Mouse (Mus musculus) hindbrain, embryonic 15.5 days (tissue): ENCODE results near the gene Ddx19b. TPM values are rescaled to one million over a fixed set of nuclear protein-coding genes. Genes with fewer than 3 reads are reported as not detected.
A peak's percentile ranks its signal among the peaks of the same experiment; 100 is the strongest.

Experiments used
- ATAC-seq: fragments of 200-750 bp; cut with Nextera tagmentation; 2 replicates; pipeline ENCODE4 v1.8.0; 2017; ENCODE audit warnings: low read depth, moderate number of reproducible peaks, moderate TSS enrichment; ENCODE audit not compliant: low FRiP score
- H3K27ac ChIP-seq: fragments of 300-500 bp; sonication (generic); replicated peaks from 2 replicates; pipeline ENCODE4 v1.5.1; 2015; ENCODE audit warnings: mild to moderate bottlenecking, inconsistent platforms
- H3K27me3 ChIP-seq: fragments of 300-500 bp; sonication (generic); 2 replicates; pipeline ENCODE4 v1.6.1; 2015; ENCODE audit warnings: control low read depth, inconsistent platforms
- H3K36me3 ChIP-seq: fragments of 300-500 bp; sonication (generic); 2 replicates; pipeline ENCODE4 v1.6.1; 2015; ENCODE audit warnings: control low read depth, inconsistent platforms
- H3K4me1 ChIP-seq: fragments of 300-500 bp; sonication (generic); replicated peaks from 2 replicates; pipeline ENCODE4 v1.6.1; 2015; ENCODE audit warnings: control low read depth, inconsistent platforms
- H3K4me2 ChIP-seq: fragments of 300-500 bp; sonication (generic); 2 replicates; pipeline ENCODE4 v1.6.1; 2015; ENCODE audit warnings: moderate library complexity, mild to moderate bottlenecking, inconsistent platforms
- H3K4me3 ChIP-seq: fragments of 300-500 bp; sonication (generic); 2 replicates; pipeline ENCODE4 v1.5.1; 2015; ENCODE audit warnings: mild to moderate bottlenecking, inconsistent platforms
- H3K9ac ChIP-seq: fragments of 300-500 bp; sonication (generic); 2 replicates; pipeline ENCODE4 v1.6.1; 2015; ENCODE audit warnings: inconsistent platforms
- H3K9me3 ChIP-seq: fragments of 300-500 bp; sonication (generic); 2 replicates; pipeline ENCODE4 v1.6.1; 2016; ENCODE audit warnings: control low read depth, inconsistent platforms
- WGBS: fragments of 180-500 bp; shearing (Covaris S2); methylation state at CpG from one replicate; pipeline ENCODE4 v1.1.7; 2015; 5-methylcytosine and 5-hydroxymethylcytosine counted together
- polyA plus RNA-seq: library from polyadenylated mRNA; unstranded; fragments of >200 nt; fragmentation: Nextera tagmentation; extraction: Ambion mirVana; gene quantifications from 2 replicates; pipeline ENCODE4 v1.2.1, GENCODE M21; 2015

Ddx19b gene
- polyA plus RNA-seq, 1 experiment from 2014 or later, result 6.2 TPM

- Histone ChIP-seq H3K36me3 (peaks cover 49% of the 10 kb centered on the region), H3K27me3 (no peaks in the 10 kb centered on the region), H3K9ac (peak within 1 kb of the TSS; percentile 82), H3K9me3 (no peaks in the 10 kb centered on the region), H3K4me2 (peak within 1 kb of the TSS; percentile 97), H3K27ac (peak within 1 kb of the TSS; percentile 78), H3K4me1 (peaks cover 27% of the 10 kb centered on the region), H3K4me3 (peak within 1 kb of the TSS; percentile 77)
- under 1% methylated on average over 53 of the region's 68 CpGs for WGBS
- peak; percentile 95 for ATAC-seq
Observed at GRCm38 (mm10) chr8:111056158-111056663, 24.7 kb upstream of the Ddx19b start, which contains the start of gene Exosc6. Gene Exosc6, plus strand, starts transcription at chr8:111056339.

DNA sequence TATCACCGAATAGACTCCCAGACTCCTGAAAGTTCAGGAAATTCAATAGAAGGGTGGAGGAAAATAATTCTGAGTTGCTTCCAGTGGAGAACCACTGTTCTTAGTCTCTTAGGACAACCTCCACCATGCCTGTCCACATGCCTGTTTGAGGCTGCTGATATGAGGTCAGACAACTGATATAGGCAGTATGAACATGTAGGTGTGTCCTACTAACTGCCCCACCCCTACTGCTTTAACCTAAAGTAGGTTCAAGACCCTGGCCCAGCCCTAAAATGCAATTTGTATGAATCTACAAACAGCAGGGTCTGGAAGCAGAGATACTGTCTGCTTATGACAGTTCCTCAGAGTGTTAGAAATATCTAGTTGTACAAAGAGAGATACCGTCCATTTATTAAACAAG lies 24.1 kb upstream of the Ddx19b start:
- WGBS, result 67% methylated on average over 2 of the region's 2 CpGs
- Histone ChIP-seq H3K4me2 (no peak overlapping the region), H3K4me1 (peaks cover 22% of the 10 kb centered on the region), H3K27me3 (no peaks in the 10 kb centered on the region), H3K9me3 (no peaks in the 10 kb centered on the region), H3K36me3 (peaks cover 53% of the 10 kb centered on the region), H3K9ac (no peak overlapping the region), H3K27ac (no peak overlapping the region), H3K4me3 (no peak overlapping the region; the same call in 1 of the 2 replicates)
- ATAC-seq, result peak; percentile 23; the same call in 1 of the 2 replicates

GRCm38 (mm10) chr8:111055031-111055634 lies 23.6 kb upstream of the Ddx19b start:
- 93% methylated on average over 17 of the region's 17 CpGs for WGBS
- Histone ChIP-seq H3K4me2 (no peak overlapping the region), H3K9me3 (no peaks in the 10 kb centered on the region), H3K4me3 (no peak overlapping the region), H3K27me3 (no peaks in the 10 kb centered on the region), H3K27ac (no peak overlapping the region), H3K4me1 (peaks cover 16% of the 10 kb centered on the region), H3K36me3 (peaks cover 59% of the 10 kb centered on the region), H3K9ac (no peak overlapping the region)
- no peak for ATAC-seq

- H3K4me3 ChIP-seq, result no peak overlapping the region
- H3K9me3 ChIP-seq, result no peaks in the 10 kb centered on the region
- peaks cover 16% of the 10 kb centered on the region for H3K4me1 ChIP-seq
- no peaks in the 10 kb centered on the region for H3K27me3 ChIP-seq
- H3K4me2 ChIP-seq, result no peak overlapping the region
- WGBS, result 96% methylated on average over 12 of the region's 12 CpGs
- H3K36me3 ChIP-seq, result peaks cover 70% of the 10 kb centered on the region
- no peak overlapping the region for H3K9ac ChIP-seq
- ATAC-seq, result no peak
- no peak overlapping the region for H3K27ac ChIP-seq
Observed at GRCm38 (mm10) chr8:111053827-111054518, 22.4 kb upstream of the Ddx19b start.

GRCm38 (mm10) chr8:111049106-111049505 lies 17.6 kb upstream of the Ddx19b start:
- H3K9me3 ChIP-seq, result no peaks in the 10 kb centered on the region
- H3K27ac ChIP-seq, result no peak overlapping the region
- ATAC-seq, result no peak
- H3K4me1 ChIP-seq, result no peaks in the 10 kb centered on the region
- no peak overlapping the region for H3K9ac ChIP-seq
- no peak overlapping the region for H3K4me2 ChIP-seq
- no peak overlapping the region for H3K4me3 ChIP-seq
- H3K36me3 ChIP-seq, result peaks cover 98% of the 10 kb centered on the region
- no peaks in the 10 kb centered on the region for H3K27me3 ChIP-seq
- 94% methylated on average over 7 of the region's 7 CpGs for WGBS

DNA sequence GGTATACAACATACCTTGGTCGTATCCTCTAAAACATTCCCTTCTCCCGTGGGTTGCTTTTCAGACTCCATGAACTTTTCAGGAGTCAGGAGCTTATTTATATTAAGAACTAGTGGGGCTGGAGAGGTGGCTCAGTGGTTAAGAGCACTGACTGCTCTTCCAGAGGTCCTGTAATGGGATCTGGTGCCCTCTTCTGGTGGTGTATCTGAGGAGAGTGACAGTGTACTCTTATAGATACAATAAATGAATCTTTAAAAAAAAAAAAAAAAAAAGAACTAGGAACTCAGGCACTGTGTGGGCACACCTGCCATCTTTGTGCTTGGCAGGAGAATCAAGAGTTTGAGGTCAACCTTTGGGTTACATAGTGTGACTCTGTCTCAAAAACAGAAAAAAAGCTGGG lies 17.1 kb upstream of the Ddx19b start:
- peaks cover 98% of the 10 kb centered on the region for H3K36me3 ChIP-seq
- no peak overlapping the region for H3K4me2 ChIP-seq
- ATAC-seq, result no peak
- H3K4me3 ChIP-seq, result no peak overlapping the region
- no peak overlapping the region for H3K9ac ChIP-seq
- H3K9me3 ChIP-seq, result no peaks in the 10 kb centered on the region
- no peak overlapping the region for H3K27ac ChIP-seq
- WGBS, result 95% methylated on average over 2 of the region's 2 CpGs
- H3K27me3 ChIP-seq, result no peaks in the 10 kb centered on the region
- H3K4me1 ChIP-seq, result no peaks in the 10 kb centered on the region

- Histone ChIP-seq H3K9ac (no peak overlapping the region), H3K4me3 (no peak overlapping the region), H3K36me3 (peaks cover 98% of the 10 kb centered on the region), H3K27me3 (no peaks in the 10 kb centered on the region), H3K4me2 (no peak overlapping the region), H3K4me1 (no peaks in the 10 kb centered on the region), H3K9me3 (no peaks in the 10 kb centered on the region), H3K27ac (no peak overlapping the region)
- 49% methylated on average over 2 of the region's 2 CpGs for WGBS
- no peak for ATAC-seq
Observed at GRCm38 (mm10) chr8:111044003-111044734, 12.6 kb upstream of the Ddx19b start.

DNA sequence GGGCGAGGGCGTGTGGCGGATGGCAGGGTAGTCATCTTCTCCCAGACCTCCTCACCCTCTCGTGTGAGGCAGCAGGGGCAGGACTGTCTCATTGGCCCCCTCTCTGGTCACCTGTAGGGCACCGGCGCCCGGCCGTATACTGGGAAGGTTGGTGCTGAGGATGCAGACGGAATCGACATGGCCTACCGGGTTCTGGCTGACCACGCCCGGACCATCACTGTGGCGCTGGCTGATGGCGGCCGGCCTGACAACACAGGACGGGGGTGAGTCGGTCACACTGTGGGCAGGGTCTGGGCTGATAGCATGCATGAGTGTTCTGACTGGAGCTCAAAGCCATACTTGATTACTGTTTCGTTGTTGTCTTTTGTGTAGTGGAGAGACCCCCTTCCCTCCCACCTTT lies 11.0 kb upstream of the Ddx19b start:
- no peak overlapping the region for H3K4me3 ChIP-seq
- no peak for ATAC-seq
- no peak overlapping the region for H3K9ac ChIP-seq
- WGBS, result 95% methylated on average over 19 of the region's 19 CpGs
- no peaks in the 10 kb centered on the region for H3K9me3 ChIP-seq
- no peaks in the 10 kb centered on the region for H3K27me3 ChIP-seq
- peaks cover 97% of the 10 kb centered on the region for H3K36me3 ChIP-seq
- no peaks in the 10 kb centered on the region for H3K4me1 ChIP-seq
- no peak overlapping the region for H3K4me2 ChIP-seq
- no peak overlapping the region for H3K27ac ChIP-seq

- Histone ChIP-seq H3K9me3 (no peaks in the 10 kb centered on the region), H3K9ac (no peak overlapping the region), H3K4me3 (no peak overlapping the region), H3K27me3 (peaks cover 1% of the 10 kb centered on the region; the same call in 1 of the 2 replicates), H3K4me1 (peaks cover 19% of the 10 kb centered on the region), H3K27ac (no peak overlapping the region), H3K4me2 (no peak overlapping the region), H3K36me3 (peaks cover 48% of the 10 kb centered on the region)
- ATAC-seq, result no peak
- 95% methylated on average over 15 of the region's 15 CpGs for WGBS
Observed at GRCm38 (mm10) chr8:111036591-111036990, 5.0 kb upstream of the Ddx19b start.

GRCm38 (mm10) chr8:111034276-111034675 lies 2.7 kb upstream of the Ddx19b start:
- Histone ChIP-seq H3K27ac (peak overlapping the region; percentile 86), H3K36me3 (peaks cover 27% of the 10 kb centered on the region), H3K9ac (peak overlapping the region; percentile 87), H3K4me3 (peak overlapping the region; percentile 83), H3K9me3 (no peaks in the 10 kb centered on the region), H3K4me2 (peak overlapping the region; percentile 73), H3K4me1 (peaks cover 19% of the 10 kb centered on the region), H3K27me3 (peaks cover 7% of the 10 kb centered on the region; the same call in 1 of the 2 replicates)
- 22% methylated on average over 12 of the region's 12 CpGs for WGBS
- peak; percentile 24; the same call in 1 of the 2 replicates for ATAC-seq

GRCm38 (mm10) chr8:111033482-111034215 lies 2.1 kb upstream of the Ddx19b start:
- Histone ChIP-seq H3K4me3 (peak overlapping the region; percentile 83), H3K4me1 (peaks cover 19% of the 10 kb centered on the region), H3K27ac (peak overlapping the region; percentile 86), H3K4me2 (peak overlapping the region; percentile 73), H3K9me3 (no peaks in the 10 kb centered on the region), H3K27me3 (peaks cover 7% of the 10 kb centered on the region; the same call in 1 of the 2 replicates), H3K9ac (peak overlapping the region; percentile 87), H3K36me3 (peaks cover 21% of the 10 kb centered on the region)
- peak; percentile 99 for ATAC-seq
- 6% methylated on average over 37 of the region's 37 CpGs for WGBS
